Mouse (Mus musculus): ENCODE data around the gene Zfp619. TPM values are rescaled to one million over a fixed set of nuclear protein-coding genes. Genes with fewer than 3 reads are reported as not detected.
"Not testable (repeated sequence)": the region's sequence is repeated elsewhere in the genome, so short reads cannot be mapped to it uniquely, and the experiment has no call there.

Gene Zfp619
- total and polyA plus RNA-seq, 3 experiments = 0.62 to 1.3 TPM; not detected in 1

DNA sequence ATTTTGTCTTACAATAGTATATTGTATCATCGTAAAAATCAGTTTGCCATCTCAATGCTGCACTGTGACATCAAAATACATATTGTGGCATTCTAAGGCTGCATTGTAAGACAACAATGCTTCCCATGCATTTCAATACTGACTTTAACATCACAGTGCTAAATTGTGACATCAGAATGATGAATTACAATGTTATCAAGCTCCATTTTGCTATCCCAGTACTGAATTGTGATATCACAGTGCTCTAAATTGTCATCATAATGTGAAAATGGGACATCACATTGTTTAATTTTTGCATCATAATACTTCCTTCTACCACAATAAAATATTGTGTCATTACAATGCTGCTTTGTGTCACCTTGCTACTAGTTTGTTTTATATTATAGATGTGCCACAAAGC, 70.5 kb downstream of the Zfp619 start:
- H3K4me1 ChIP-seq (ENCODE audit: control insufficient read depth in 1 of 2, insufficient read depth in 2 of 2, low read length in 2 of 2) = no peaks in the 10 kb centered on the region
- H3K9me3 ChIP-seq (replicated peaks; ENCODE audit: insufficient read depth, low read length) = no peaks in the 10 kb centered on the region
- TF ChIP-seq CHD2 (IDR thresholded peaks at IDR 0.05; ENCODE audit: low read length) = no peak
- no peak for TF ChIP-seq UBTF (IDR thresholded peaks at IDR 0.05; ENCODE audit: borderline replicate concordance, insufficient read depth, low read depth, low read length)
- TF ChIP-seq SMC3 (IDR thresholded peaks at IDR 0.05; ENCODE audit: low read depth, low read length) = no peak
- no peak for TF ChIP-seq ELF1 (IDR thresholded peaks at IDR 0.05; ENCODE audit: low read depth, low read length)
- TF ChIP-seq USF1 (IDR thresholded peaks at IDR 0.05; ENCODE audit: low read depth, low read length) = no peak
- TF ChIP-seq RAD21 (IDR thresholded peaks at IDR 0.05; ENCODE audit: low read depth, low read length) = no peak
- TF ChIP-seq NRF1 (IDR thresholded peaks at IDR 0.05; ENCODE audit: insufficient read depth, low read depth, low read length, poor library complexity, severe bottlenecking) = no peak
- TF ChIP-seq MEF2A (IDR thresholded peaks at IDR 0.05; ENCODE audit: extremely low read depth, insufficient replicate concordance, low read depth, low read length, poor library complexity, severe bottlenecking) = no peak
- no peak for TF ChIP-seq POLR2AphosphoS5 (IDR thresholded peaks at IDR 0.05; ENCODE audit: borderline replicate concordance, low read depth, low read length)
- TF ChIP-seq ETS1 (IDR thresholded peaks at IDR 0.05; ENCODE audit: low read depth, low read length) = no peak
- TF ChIP-seq EP300 (IDR thresholded peaks at IDR 0.05; ENCODE audit: low read depth in 1 of 2, low read length in 2 of 2) = no peak
- TF ChIP-seq BHLHE40 (IDR thresholded peaks at IDR 0.05; ENCODE audit: borderline replicate concordance, low read depth, low read length) = no peak
- TF ChIP-seq CTCF (IDR thresholded peaks at IDR 0.05 in 2 of 3, conservative IDR thresholded peaks at IDR 0.05 in 1 of 3; ENCODE audit: control insufficient read depth in 1 of 3, insufficient read depth in 1 of 3, low read depth in 2 of 3, low read length in 3 of 3, poor library complexity in 1 of 3, severe bottlenecking in 1 of 3) = no peak
- TF ChIP-seq MXI1 (IDR thresholded peaks at IDR 0.05; ENCODE audit: low read depth, low read length) = no peak
- no peak for TF ChIP-seq ZKSCAN1 (IDR thresholded peaks at IDR 0.05; ENCODE audit: low read depth, low read length)
- TF ChIP-seq POLR2AphosphoS2 (IDR thresholded peaks at IDR 0.05; ENCODE audit: low read length) = no peak
- TF ChIP-seq KAT2A (conservative IDR thresholded peaks at IDR 0.05; ENCODE audit: low read depth, low read length) = no peak
- no peak overlapping the region for H3K27ac ChIP-seq (ENCODE audit: control insufficient read depth, low read depth, low read length)
- H3K79me2 ChIP-seq (ENCODE audit: control insufficient read depth, insufficient read depth, low read length, poor library complexity) = no peaks in the 10 kb centered on the region
- H3K9ac ChIP-seq (ENCODE audit: control insufficient read depth, low read depth, low read length, poor library complexity, severe bottlenecking) = no peak overlapping the region
- DNase-seq (ENCODE audit: low read depth, low spot score) = no peak
- H3K27me3 ChIP-seq (ENCODE audit: control insufficient read depth in 1 of 2, insufficient read depth in 2 of 2, low read length in 2 of 2) = no peaks in the 10 kb centered on the region
- H3K36me3 ChIP-seq (ENCODE audit: control insufficient read depth in 1 of 2, insufficient read depth in 2 of 2, low read length in 2 of 2) = no peaks in the 10 kb centered on the region
- no peak overlapping the region for H3K4me3 ChIP-seq (ENCODE audit: control insufficient read depth in 1 of 2, insufficient read depth in 1 of 2, low read depth in 2 of 2, low read length in 2 of 2)

DNA sequence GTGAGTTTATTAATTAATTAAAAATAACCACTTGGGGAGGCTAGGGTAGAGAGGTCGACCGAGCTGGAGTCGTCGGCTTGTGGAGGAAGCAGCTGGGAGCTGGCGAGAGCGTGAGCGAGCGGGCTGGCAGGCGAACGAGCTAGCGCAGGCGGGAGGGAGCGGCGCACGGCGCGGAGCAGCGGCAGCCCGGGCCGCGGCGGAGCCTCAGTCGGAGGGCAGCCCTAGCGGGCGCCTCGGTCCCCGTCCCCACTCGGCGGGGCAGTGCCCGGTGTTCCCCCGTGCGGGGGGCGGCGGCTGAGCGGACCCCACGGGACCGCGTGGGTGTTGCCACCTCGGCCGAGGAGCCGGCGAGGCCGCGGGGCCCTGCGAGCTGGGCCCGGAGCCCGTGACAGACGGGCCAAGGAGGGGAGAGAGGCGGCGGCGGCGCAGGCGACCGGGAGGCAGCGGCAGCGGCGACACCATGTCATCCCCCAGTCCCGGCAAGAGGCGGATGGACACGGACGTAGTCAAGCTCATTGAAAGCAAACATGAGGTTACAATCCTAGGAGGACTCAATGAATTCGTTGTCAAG, 71.0 kb downstream of the Zfp619 start:
- H3K9me3 ChIP-seq (replicated peaks; ENCODE audit: insufficient read depth, low read length); H3K9ac ChIP-seq (ENCODE audit: control insufficient read depth, low read depth, low read length, poor library complexity, severe bottlenecking); DNase-seq (ENCODE audit: low read depth, low spot score); H3K27ac ChIP-seq (ENCODE audit: control insufficient read depth, low read depth, low read length); H3K4me3 ChIP-seq (ENCODE audit: control insufficient read depth in 1 of 2, insufficient read depth in 1 of 2, low read depth in 2 of 2, low read length in 2 of 2); H3K4me1 ChIP-seq (ENCODE audit: control insufficient read depth in 1 of 2, insufficient read depth in 2 of 2, low read length in 2 of 2); H3K27me3 ChIP-seq (ENCODE audit: control insufficient read depth in 1 of 2, insufficient read depth in 2 of 2, low read length in 2 of 2); H3K79me2 ChIP-seq (ENCODE audit: control insufficient read depth, insufficient read depth, low read length, poor library complexity); H3K36me3 ChIP-seq (ENCODE audit: control insufficient read depth in 1 of 2, insufficient read depth in 2 of 2, low read length in 2 of 2): not testable (repeated sequence)

DNA sequence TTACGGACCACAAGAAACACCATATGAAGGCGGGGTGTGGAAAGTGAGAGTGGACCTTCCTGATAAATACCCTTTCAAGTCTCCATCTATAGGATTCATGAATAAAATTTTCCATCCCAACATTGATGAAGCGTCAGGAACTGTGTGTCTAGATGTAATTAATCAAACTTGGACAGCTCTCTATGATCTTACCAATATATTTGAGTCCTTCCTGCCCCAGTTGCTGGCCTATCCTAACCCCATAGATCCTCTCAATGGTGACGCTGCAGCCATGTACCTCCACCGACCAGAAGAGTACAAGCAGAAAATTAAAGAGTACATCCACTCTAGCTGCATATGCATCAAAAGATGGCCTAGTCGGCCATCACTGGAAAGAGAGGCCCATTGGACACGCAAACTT, 71.5 kb downstream of the Zfp619 start:
- H3K27me3 ChIP-seq (ENCODE audit: control insufficient read depth in 1 of 2, insufficient read depth in 2 of 2, low read length in 2 of 2); DNase-seq (ENCODE audit: low read depth, low spot score); H3K9ac ChIP-seq (ENCODE audit: control insufficient read depth, low read depth, low read length, poor library complexity, severe bottlenecking); H3K9me3 ChIP-seq (replicated peaks; ENCODE audit: insufficient read depth, low read length); H3K79me2 ChIP-seq (ENCODE audit: control insufficient read depth, insufficient read depth, low read length, poor library complexity); H3K4me1 ChIP-seq (ENCODE audit: control insufficient read depth in 1 of 2, insufficient read depth in 2 of 2, low read length in 2 of 2); H3K27ac ChIP-seq (ENCODE audit: control insufficient read depth, low read depth, low read length); H3K36me3 ChIP-seq (ENCODE audit: control insufficient read depth in 1 of 2, insufficient read depth in 2 of 2, low read length in 2 of 2); H3K4me3 ChIP-seq (ENCODE audit: control insufficient read depth in 1 of 2, insufficient read depth in 1 of 2, low read depth in 2 of 2, low read length in 2 of 2): not testable (repeated sequence)
